Mouse (Mus musculus): ENCODE measurements around the gene Cfap77.

- TF ChIP-seq GATA1 (IDR thresholded peaks at IDR 0.05; ENCODE audit: borderline replicate concordance, low read length), result no peak
- TF ChIP-seq FLI1 (IDR thresholded peaks at IDR 0.05; ENCODE audit: low read length), result no peak
These were observed 21.4 kb upstream of the Cfap77 start for GRCm38 (mm10) chr2:29076226-29076625.

Data from megakaryocyte, embryonic 14.5 days (primary cell).